In the genomic region with DNA sequence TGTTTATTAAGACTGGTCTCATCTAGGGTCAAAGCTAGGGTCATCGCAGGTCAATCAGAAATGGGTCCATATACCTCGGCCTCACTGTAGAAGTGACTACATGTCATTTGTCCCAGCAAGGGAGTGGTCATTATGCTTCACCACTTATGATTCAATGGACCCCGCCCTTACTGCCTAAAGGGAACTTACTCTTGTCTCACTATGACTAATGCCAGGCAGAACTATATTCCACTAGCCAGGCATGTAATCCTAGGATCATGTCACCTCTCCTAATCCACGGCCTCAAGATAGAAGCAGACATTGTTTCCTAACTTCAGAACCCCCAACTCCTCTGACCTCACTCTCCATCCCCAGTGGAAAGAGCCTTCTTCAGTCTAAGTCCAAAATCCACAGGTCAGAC, we compare ENCODE assay signal across 13 mouse cellular contexts.
"Had no signal": no experiment of that assay in that cellular context is flagged by ENCODE, and none has a peak within 500 bp of the region (broad histone marks: within the 10 kb centered on the region; RNA-seq: fewer than 3 reads in every experiment).

No protein-coding gene starts in this region.

- H3K4me2 ChIP-seq: limb, embryonic 15.5 days; neural tube, embryonic 12.5 days; stomach, embryonic 15.5 days had no signal

- H3K9ac ChIP-seq: limb, embryonic 15.5 days; liver, embryonic 14.5 days; neural tube, embryonic 12.5 days; stomach, embryonic 15.5 days had no signal

- H3K4me3 ChIP-seq: limb, embryonic 15.5 days; midbrain, embryonic 10.5 days; neural tube, embryonic 12.5 days; stomach, embryonic 15.5 days had no signal

- H3K27ac ChIP-seq: limb, embryonic 15.5 days; liver, embryonic 14.5 days; midbrain, embryonic 10.5 days; neural tube, embryonic 12.5 days; stomach, embryonic 15.5 days had no signal

- ATAC-seq: midbrain, embryonic 16.5 days had no signal

- DNase-seq: kidney, adult 18-20 months; kidney, postnatal 14 days; lung, adult 18-20 months; retina, postnatal 1 day; right cerebral cortex, postnatal 4 days; spleen, adult 18-20 months; thymus, postnatal 36 days had no signal

- H3K4me1 ChIP-seq: neural tube, embryonic 12.5 days; stomach, embryonic 15.5 days had no signal

- H3K9me3 ChIP-seq: limb, embryonic 15.5 days; midbrain, embryonic 10.5 days; neural tube, embryonic 12.5 days; stomach, embryonic 15.5 days had no signal

- H3K36me3 ChIP-seq: limb, embryonic 15.5 days; midbrain, embryonic 10.5 days; neural tube, embryonic 12.5 days; stomach, embryonic 15.5 days had no signal

- H3K27me3 ChIP-seq: limb, embryonic 15.5 days; neural tube, embryonic 12.5 days; stomach, embryonic 15.5 days had no signal
